Mouse (Mus musculus) C2C12 (cell line): Measurements from ENCODE around the gene 2010005H15Rik.

Experiments used
- CTCF ChIP-seq: IDR thresholded peaks from one replicate; pipeline ENCODE4 v1.5.1; 2011; ENCODE audit not compliant: control insufficient read depth, insufficient read depth, insufficient read length
- FOSL1 ChIP-seq: IDR thresholded peaks from one replicate; pipeline ENCODE4 v1.8.0; 2011; ENCODE audit warnings: mild to moderate bottlenecking, low read length; ENCODE audit not compliant: poor library complexity, insufficient read depth, severe bottlenecking
- MAX ChIP-seq: IDR thresholded peaks from one replicate; pipeline ENCODE4 v1.6.1; 2011; ENCODE audit warnings: mild to moderate bottlenecking, control low read depth
- MYOD1 ChIP-seq: IDR thresholded peaks from one replicate; pipeline ENCODE4 v1.6.1; 2011; ENCODE audit warnings: low read depth; ENCODE audit not compliant: control insufficient read depth, insufficient read length
- MYOG ChIP-seq: IDR thresholded peaks from one replicate; pipeline ENCODE4 v1.6.1; 2011; ENCODE audit not compliant: control insufficient read depth, insufficient read length; ENCODE audit errors: extremely low read depth
- USF1 ChIP-seq: IDR thresholded peaks from one replicate; pipeline ENCODE4 v1.6.1; 2011; ENCODE audit warnings: low read depth, mild to moderate bottlenecking, control low read depth, moderate library complexity

- TF ChIP-seq CTCF (no peak), MAX (no peak), MYOG (no peak), MYOD1 (no peak), USF1 (no peak), FOSL1 (no peak)
Measured at GRCm38 (mm10) chr16:36289140-36289539, 67.9 kb downstream of the 2010005H15Rik start.
